Mouse (Mus musculus) spleen, postnatal 4 days (tissue): ENCODE measurements around the gene Ostc.

Experiments used
- DNase-seq, 2 experiments: peaks; one replicate each; pipeline ENCODE4 v3.0.0; 2022; ENCODE audit warnings: low spot score in 2 of 2

The Ostc gene

DNA sequence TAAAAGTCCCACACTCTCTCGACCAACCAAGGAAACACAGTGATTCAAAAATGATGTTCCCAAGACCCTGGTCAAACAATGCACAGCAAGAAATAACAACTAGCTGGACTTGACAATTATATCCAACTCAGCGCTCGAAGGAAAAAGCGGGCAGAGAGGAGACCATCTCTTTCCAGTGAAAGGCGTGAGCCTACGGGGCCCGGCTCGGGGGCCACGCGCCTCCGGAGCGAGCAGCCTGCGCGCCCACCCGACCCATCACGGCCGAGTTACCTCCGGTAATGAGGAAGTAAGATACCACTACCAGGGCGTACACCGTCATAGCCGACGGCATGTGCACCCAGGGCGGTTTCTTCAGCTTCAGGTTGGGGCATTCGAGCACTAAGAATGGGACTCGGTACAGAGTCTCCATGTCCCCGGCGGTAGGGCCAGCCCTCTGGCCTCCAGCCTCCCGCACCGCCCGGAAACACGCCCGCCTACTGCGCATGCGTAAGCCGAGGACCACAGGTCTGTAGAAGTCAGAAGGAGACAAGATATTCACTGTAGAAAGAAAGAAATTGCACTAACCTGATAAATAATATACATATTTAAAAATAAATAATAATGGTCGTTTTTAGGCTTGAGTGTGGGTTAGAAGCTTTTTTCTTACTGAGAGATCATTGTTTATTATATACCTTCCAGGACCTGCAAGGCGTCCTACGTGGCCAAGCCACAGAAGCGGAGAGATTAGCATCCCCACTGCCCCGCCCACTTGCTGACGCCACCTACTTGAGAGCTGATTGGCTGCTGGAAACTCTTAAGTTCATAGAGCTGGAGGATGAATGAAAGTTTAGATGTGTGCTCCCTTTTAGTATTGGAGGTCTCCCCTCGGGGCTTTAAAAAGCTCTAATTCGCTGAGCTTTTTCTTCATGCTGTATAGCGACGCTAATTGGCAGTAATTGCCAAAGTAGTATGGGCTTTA lies at the start of gene Ostc:
TSS of gene Ostc (minus strand) at position 478 of the 958 bp plus-strand sequence.
- peak; percentile 95 to 98 for DNase-seq

DNA sequence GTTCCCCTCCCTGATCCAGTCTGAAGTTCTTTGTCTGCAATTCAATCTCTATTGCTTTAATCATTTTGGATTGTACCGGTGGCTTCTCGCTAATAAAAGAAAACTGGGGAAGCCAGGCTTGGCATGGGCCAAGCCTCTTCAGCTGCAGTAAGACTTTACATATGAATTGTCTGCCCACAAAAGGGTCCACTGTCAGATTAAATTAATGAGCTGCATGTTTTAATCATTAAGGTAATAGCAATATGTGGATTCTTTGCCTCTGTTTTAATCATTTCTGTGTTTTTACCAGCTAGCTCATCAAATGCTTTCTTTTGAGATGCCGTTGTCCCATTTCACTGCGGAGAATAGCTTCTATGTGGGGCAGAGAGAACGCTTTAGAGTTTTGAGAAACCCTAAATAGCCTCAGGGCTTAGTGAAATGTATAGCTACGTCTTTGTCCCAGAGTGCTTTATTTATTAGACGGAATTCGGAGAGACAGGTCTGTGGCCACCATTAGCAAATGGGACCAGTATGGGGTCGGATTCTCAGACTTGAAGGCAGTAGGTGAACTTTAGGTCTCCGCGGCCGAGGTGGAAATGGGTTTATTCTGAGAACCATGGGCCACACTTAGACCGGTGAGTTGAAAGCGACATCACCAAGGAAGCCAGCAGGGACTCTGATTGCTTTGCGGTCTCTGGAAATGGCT lies 49.1 kb upstream of the Ostc start:
- no peak for DNase-seq

- no peak for DNase-seq
These were observed 48.0 kb upstream of the Ostc start for GRCm38 (mm10) chr3:130757117-130757852.

DNA sequence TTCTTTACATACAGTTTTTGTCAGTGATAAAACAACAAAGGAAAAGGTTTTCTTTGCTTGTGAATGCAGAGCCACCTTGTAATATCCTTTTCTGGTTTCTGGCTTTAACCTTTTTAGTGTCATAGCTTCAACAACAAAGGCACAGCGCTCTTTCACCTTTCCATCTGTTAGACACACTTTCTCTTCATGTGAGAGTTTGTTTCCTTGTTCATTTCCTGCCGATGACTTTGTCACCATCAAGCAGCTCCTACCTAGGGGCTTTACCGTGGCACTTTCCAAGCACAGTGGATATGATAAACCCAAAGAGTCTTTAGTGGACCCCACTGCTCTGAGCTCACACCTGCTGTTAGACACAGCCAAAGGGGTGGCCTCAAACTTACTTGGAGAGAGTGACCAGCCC lies 40.0 kb upstream of the Ostc start:
- DNase-seq: no peak

GRCm38 (mm10) chr3:130746673-130747619 lies 37.7 kb upstream of the Ostc start:
- no peak for DNase-seq

GRCm38 (mm10) chr3:130737652-130738361 lies 28.6 kb upstream of the Ostc start:
- no peak for DNase-seq

DNA sequence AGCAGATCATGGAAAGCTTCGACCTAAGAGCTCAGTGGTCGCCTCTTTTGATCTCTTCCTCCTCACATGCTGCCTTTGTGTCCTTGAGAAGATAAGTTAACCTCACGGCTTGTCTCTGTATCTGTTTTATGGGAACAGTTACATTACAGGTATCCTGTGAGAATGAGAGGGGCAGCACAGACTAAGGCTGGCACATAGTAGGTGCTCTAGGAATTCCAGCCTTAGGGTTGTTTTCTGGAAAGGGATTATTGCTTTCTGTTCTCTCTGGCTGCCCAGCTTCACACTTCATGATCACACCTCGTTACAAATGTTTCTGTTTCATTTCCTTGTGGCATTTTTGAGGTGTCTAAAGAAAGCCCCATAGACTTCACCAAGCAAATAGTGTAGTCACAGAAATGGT lies 27.5 kb upstream of the Ostc start:
- DNase-seq: no peak

GRCm38 (mm10) chr3:130730189-130730653 lies 21.0 kb upstream of the Ostc start, which contains the start of gene Rpl34:
Gene Rpl34 (minus strand): TSS chr3:130730398.
- DNase-seq: peak; percentile 91 to 96

GRCm38 (mm10) chr3:130729472-130730188 lies 20.4 kb upstream of the Ostc start:
- DNase-seq: peak; percentile 64 to 80

GRCm38 (mm10) chr3:130727676-130728075 lies 18.4 kb upstream of the Ostc start:
- DNase-seq: no peak

DNA sequence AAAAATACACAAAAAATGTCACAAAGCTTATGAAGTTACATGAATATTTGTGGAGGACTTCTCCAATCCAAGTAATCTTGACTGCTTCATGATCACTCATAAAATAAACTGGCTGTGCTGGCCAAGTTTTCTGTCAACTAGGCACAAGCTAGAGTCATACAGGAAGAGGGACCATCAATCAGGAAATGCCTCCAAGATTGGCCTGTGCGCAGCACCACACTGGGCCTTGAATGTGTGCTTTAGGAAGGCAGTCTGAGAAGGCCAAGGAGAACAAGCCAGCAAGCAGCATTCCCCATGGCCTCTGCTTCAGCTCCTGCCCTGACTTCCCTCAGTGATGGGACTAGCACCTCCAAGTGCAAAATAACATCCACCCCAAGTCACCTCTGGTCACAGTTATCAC lies 17.8 kb upstream of the Ostc start:
- DNase-seq: no peak

DNA sequence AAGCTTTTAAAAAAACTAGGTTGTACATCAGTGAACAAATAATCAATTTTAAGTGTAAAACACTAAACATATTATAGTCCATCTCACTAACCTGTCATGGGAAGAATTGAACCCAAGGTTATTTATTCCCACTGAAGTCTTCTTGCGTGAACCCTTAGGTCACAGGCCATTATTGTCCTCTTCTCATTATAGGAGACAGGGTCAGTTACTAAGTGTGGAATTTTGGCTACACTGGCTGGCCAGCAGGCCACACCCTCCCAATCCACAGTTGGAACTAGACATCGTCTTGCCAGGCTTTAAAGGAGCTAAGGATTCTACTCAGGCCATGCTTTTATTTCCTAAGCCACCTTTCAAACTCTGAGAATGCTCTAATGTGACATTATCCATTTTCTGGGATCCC lies 16.5 kb upstream of the Ostc start:
- no peak for DNase-seq

DNA sequence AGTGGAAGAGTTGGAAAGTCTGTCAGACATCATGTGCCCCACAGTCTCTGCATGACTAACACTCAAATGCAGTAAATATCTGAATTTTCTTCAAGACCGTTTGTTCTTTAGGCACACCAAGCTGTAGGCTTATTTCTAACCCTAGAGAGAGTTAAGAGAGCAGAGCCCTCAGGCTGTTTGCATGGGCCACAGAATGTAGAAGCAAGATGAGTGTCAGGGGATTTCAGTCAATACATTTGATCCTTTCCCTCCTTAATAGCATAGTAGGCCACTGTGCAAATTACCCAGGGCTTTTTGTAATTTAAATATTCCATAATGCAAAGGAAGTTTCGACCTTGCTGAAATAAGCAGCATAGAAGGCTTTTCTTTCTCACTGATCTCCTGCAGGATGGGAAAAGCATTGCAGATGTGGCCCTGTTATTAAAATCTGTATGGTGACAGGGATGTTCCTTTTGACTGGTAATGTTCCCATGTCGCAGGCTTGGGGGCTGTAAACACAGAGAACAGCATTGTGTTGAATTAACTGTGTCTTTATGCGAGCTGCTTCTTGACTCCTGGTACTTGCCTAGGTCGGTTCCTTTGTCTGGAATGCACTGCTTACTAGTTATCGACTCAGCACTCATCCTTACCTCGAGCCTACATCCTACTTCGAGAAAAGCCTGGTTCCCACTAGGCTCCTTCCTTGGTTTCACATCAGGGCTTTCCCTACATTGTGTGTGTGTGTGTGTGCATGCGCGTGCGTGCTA lies 13.7 kb upstream of the Ostc start:
- no peak for DNase-seq

GRCm38 (mm10) chr3:130720225-130720624 lies 11.0 kb upstream of the Ostc start:
- no peak for DNase-seq

DNA sequence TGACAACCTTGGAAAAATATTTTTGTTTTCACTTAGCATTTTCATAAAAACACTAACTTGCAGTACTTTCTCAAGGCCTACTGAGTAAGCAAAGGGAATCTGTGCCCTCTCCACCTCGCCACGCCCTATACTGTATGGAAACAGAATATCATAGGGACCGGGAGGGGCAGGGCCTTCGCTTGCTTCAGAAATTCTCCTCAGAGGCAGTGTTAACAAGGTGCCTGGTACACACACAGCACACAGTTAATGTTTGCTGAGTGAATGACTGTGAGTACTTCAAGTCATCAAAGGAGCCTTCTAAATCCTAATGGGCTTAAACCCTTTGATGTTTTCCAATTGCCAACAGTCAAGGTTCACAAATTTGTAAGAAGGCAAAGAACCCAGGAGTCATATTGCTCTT lies 9.6 kb upstream of the Ostc start:
- no peak for DNase-seq

- DNase-seq: no peak
These were observed 7.3 kb upstream of the Ostc start for GRCm38 (mm10) chr3:130716555-130716954.

- peak; percentile 60 to 80 for DNase-seq
These were observed 5.7 kb upstream of the Ostc start for GRCm38 (mm10) chr3:130714775-130715568.

DNA sequence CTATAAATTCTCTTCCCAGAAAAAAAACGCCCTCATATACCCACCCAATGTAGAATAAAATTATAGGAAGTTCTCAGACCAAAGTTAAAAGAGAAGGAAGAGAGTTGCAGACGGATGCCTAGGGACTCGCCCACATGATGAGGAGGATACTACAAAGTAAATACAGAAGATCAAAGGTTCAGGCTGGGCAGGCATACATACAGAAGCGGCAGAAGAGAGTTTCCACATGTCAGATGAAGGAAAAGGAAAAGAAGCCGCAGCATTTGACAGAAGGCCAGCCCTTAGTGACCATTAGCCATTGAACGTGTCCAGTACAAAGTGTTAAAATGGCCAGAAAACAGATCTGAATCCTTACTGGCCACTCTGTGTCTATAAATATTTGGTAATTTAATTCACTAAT lies 3.6 kb upstream of the Ostc start:
- no peak for DNase-seq
